Mouse (Mus musculus) urinary bladder, postnatal 4 days (tissue): Measurements from ENCODE around the gene Gm5926.
"Not testable (repeated sequence)": the region's sequence is repeated elsewhere in the genome, so short reads cannot be mapped to it uniquely, and the experiment has no call there.

Experiments used
- DNase-seq, 2 experiments: peaks; one replicate each; pipeline ENCODE4 v3.0.0; 2021 to 2022; ENCODE audit warnings: low spot score in 2 of 2

Gm5926 gene

DNA sequence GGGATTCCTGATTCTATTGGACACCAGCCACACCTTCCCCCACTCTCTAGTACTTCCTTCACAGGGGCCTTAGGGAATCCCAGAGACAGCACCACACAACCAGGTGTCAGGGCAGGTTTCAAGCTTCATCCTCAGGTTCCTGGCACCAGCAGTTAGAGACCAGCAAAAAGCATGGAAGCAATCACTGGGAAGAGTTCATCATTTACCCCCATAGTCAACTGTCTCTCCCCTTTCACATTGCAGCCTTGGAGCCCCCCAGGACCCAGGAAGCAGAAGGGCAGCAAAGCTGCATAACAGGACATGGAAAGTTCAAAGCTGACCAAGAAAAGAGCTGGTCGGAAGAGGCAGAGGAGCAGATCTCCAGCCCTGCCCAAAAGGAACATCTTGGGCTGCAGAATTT is at the start of gene Gm5926:
Gene Gm5926 (plus strand): TSS at position 301 of the 400 bp plus-strand sequence.
- DNase-seq: not testable (repeated sequence)

- peak in 1 of 2 experiments; percentile 61 for DNase-seq
Measured at GRCm38 (mm10) chrX:32601008-32601407, 49.5 kb upstream of the Gm5926 start.

DNA sequence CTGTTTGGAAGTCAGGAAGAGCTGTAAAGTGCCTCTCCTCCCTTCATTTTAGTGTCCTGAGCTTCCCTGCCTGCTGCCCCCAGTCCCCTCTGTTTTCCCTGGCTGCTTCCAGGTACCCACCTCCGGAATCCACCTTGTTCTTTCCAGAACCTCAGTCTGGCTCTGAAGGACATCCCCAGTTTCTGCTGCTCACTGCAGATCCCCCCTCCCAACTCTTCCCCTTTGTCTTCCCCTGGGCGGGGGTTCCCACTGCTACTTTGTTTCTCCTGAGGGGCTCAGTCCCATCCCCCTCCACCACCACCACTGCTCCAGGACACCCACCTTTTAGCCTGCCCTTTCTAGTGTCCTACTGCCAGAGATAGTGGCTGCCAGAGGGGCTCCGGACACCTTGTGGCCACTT is 49.1 kb upstream of the Gm5926 start:
- DNase-seq: not testable (repeated sequence)
